Mouse (Mus musculus) small intestine, adult 2 months (tissue): ENCODE results near the gene Eif3i. TPM values are rescaled to one million over a fixed set of nuclear protein-coding genes. Genes with fewer than 3 reads are reported as not detected.

Experiments
- H3K27ac ChIP-seq: fragments of 200-500 bp; 2 replicates; pipeline ENCODE4 v1.5.1; 2012; ENCODE audit warnings: low read depth, low read length, control low read depth, inconsistent platforms; ENCODE audit not compliant: insufficient read depth
- H3K27me3 ChIP-seq: fragments of 200-500 bp; 2 replicates; pipeline ENCODE4 v1.6.1; 2012; ENCODE audit warnings: mild to moderate bottlenecking, moderate library complexity, low read length, inconsistent platforms; ENCODE audit not compliant: control insufficient read depth, insufficient read depth
- H3K36me3 ChIP-seq: fragments of 200-500 bp; 2 replicates; pipeline ENCODE4 v1.6.1; 2012; ENCODE audit warnings: mild to moderate bottlenecking, low read length, control low read depth, inconsistent platforms; ENCODE audit not compliant: control insufficient read depth, insufficient read depth
- H3K4me1 ChIP-seq: fragments of 200-500 bp; 2 replicates; pipeline ENCODE4 v1.6.1; 2012; ENCODE audit warnings: low read length, inconsistent platforms, mixed read lengths; ENCODE audit not compliant: control insufficient read depth, insufficient read depth, insufficient read length
- H3K4me3 ChIP-seq: fragments of 200-500 bp; 2 replicates; pipeline ENCODE4 v1.5.1; 2012; ENCODE audit warnings: low read depth, mild to moderate bottlenecking, control low read depth, inconsistent platforms, low read length, moderate library complexity
- CTCF ChIP-seq: fragments of 200-500 bp; IDR thresholded peaks from 2 replicates; pipeline ENCODE4 v1.5.1; 2012; ENCODE audit warnings: low read depth, mild to moderate bottlenecking, control low read depth, inconsistent platforms, low read length, moderate library complexity, mixed read lengths; ENCODE audit not compliant: insufficient replicate concordance, insufficient read length; ENCODE audit errors: extremely low read depth
- POLR2A ChIP-seq: fragments of 200-500 bp; IDR thresholded peaks from 2 replicates; pipeline ENCODE4 v1.6.1; 2012; ENCODE audit warnings: low read depth, mild to moderate bottlenecking, control low read depth, inconsistent platforms, low read length, moderate library complexity
- WGBS: fragments of 180-500 bp; shearing (Covaris S2); methylation state at CpG from one replicate; pipeline ENCODE4 v1.1.7; 2018; 5-methylcytosine and 5-hydroxymethylcytosine counted together
- polyA plus RNA-seq: library from polyadenylated mRNA; depleted of rRNA; stranded (reverse); fragments of >200 nt; gene quantifications from 2 replicates; pipeline ENCODE4 v1.2.3, GENCODE M21; 2012

The Eif3i gene
- polyA plus RNA-seq, 1 experiment: 202 TPM

GRCm38 (mm10) chr4:129609139-129609631, 8.7 kb upstream of the Eif3i start:
- H3K4me1 ChIP-seq: no peaks in the 10 kb centered on the region
- H3K27ac ChIP-seq: no peak overlapping the region
- TF ChIP-seq CTCF: no peak
- no peak for TF ChIP-seq POLR2A
- H3K27me3 ChIP-seq: no peaks in the 10 kb centered on the region
- WGBS: 73% methylated on average over 12 of the region's 12 CpGs
- H3K4me3 ChIP-seq: no peak overlapping the region
- peaks cover 29% of the 10 kb centered on the region for H3K36me3 ChIP-seq

DNA sequence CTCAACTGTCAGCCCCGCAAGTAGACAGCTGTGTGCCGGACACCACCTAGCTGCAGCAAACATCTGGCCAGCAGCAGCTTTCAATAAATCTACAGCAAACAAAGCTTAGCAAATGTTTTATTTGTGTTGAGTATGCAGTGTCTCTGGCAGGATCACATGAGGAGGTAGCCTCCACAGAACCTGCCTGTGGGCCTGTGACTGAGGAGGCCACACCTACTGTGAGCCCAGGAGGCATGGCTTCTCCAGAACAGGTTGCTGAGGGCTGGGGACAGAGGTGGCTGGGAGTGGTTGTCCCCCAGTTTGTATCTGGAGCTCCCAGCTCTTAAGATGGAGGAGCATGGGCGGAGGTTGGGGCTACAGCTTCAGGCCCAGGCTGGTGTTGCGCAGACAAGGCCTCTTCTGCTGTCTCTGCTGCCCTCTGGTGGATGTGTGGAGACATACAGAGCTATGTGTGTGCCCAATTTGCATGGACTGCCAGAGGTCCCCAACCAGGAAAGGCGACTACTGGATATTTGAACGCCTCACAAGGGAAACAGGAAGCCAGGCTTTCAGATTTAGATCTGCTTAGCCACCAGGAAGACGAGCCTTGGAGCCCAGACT, 8.1 kb upstream of the Eif3i start:
- H3K4me1 ChIP-seq: no peaks in the 10 kb centered on the region
- no peak overlapping the region for H3K27ac ChIP-seq
- no peaks in the 10 kb centered on the region for H3K27me3 ChIP-seq
- TF ChIP-seq CTCF (peak; percentile 88), POLR2A (no peak; the same call in 1 of the 2 replicates)
- peaks cover 33% of the 10 kb centered on the region for H3K36me3 ChIP-seq
- H3K4me3 ChIP-seq: no peak overlapping the region
- WGBS: 33% methylated on average over 7 of the region's 7 CpGs

DNA sequence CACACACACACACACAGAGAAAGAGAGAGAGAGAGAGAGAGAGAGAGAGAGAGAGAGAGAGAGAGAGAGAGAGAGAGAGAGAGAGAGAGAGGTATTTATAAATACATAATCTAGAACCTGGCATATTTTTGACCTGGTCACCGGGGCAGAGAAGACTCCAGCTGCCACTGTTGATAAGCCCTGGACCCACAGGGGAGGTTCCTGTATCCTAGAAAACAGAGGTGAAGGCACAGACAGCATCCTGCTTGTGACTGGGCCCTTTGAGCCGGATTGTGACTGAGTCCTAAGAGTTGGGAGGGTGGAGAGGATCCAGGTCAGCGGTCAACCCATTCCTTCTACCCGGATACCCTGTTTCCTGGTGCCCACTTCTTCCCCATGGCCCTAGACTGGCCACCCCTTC, 11.6 kb downstream of the Eif3i start:
- Histone ChIP-seq H3K27ac (no peak overlapping the region), H3K27me3 (no peaks in the 10 kb centered on the region), H3K36me3 (peaks cover 30% of the 10 kb centered on the region), H3K4me3 (no peak overlapping the region), H3K4me1 (no peaks in the 10 kb centered on the region; the same call in none of the 2 replicates)
- TF ChIP-seq POLR2A (no peak), CTCF (no peak)
- WGBS: 73% methylated on average over 4 of the region's 4 CpGs

DNA sequence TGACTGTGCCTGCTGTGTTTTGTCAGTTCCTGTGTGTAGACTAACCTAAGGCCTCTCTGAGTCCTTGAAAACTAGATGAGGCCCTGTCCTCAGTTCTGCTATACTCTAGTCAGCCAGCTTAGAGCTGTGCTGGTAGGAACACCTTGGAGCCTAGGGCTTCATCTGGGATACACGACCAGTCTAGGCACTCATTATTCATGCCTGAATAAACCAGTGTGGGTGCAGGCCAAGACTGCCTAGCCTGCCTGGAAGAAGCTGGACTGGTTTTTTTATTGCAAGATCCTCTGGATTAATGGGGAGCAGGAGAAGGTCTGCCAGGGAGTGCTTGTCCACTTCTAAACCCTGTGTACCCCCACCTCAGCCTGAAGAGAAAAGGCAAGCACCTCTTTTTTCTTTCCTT, 13.5 kb downstream of the Eif3i start:
- WGBS: 49% methylated on average over 1 of the region's 1 CpGs
- no peak overlapping the region for H3K27ac ChIP-seq
- H3K4me1 ChIP-seq: no peaks in the 10 kb centered on the region; the same call in none of the 2 replicates
- peaks cover 13% of the 10 kb centered on the region for H3K36me3 ChIP-seq
- no peak for TF ChIP-seq POLR2A
- no peaks in the 10 kb centered on the region for H3K27me3 ChIP-seq
- no peak overlapping the region for H3K4me3 ChIP-seq

GRCm38 (mm10) chr4:129585773-129586172, 14.7 kb downstream of the Eif3i start:
- Histone ChIP-seq H3K27ac (no peak overlapping the region), H3K27me3 (no peaks in the 10 kb centered on the region), H3K4me3 (no peak overlapping the region), H3K4me1 (no peaks in the 10 kb centered on the region; the same call in none of the 2 replicates), H3K36me3 (0 out of 2 replicates have a peak, but pooled peaks cover 1% of the 10 kb centered on the region)
- whole genome bisulfite sequencing: 87% methylated on average over 9 of the region's 9 CpGs
- TF ChIP-seq POLR2A: no peak
- TF ChIP-seq CTCF: no peak

- H3K27me3 ChIP-seq: no peaks in the 10 kb centered on the region
- peak overlapping the region; percentile 78 for H3K4me3 ChIP-seq
- TF ChIP-seq POLR2A: no peak
- TF ChIP-seq CTCF: peak; percentile 94
- under 1% methylated on average over 36 of the region's 36 CpGs for WGBS
- peak overlapping the region; percentile 68 for H3K27ac ChIP-seq
- no peaks in the 10 kb centered on the region for H3K36me3 ChIP-seq
- H3K4me1 ChIP-seq: no peaks in the 10 kb centered on the region; the same call in none of the 2 replicates
These were observed 15.4 kb downstream of the Eif3i start for GRCm38 (mm10) chr4:129584884-129585608.

DNA sequence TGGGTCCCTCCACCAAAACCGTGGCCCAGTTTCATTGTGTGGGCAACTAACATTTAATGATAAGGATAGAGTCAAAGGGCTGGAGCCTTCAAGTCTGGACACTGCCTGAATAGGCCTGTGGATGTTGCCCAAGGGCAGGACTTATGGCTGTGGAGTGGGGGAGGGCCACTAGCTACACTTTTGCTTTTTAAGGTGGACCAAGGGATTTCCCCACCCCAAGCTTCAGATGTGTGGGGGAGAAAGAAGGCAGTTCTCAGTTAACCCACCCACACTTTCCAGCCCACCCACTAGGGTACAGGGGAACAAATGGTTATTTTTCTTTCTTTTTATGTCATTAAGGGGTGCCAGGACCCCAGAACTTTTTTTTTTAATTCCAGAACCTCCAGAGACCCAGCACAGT, 16.1 kb downstream of the Eif3i start:
- 74% methylated on average over 1 of the region's 1 CpGs for WGBS
- Histone ChIP-seq H3K36me3 (no peaks in the 10 kb centered on the region), H3K4me1 (no peaks in the 10 kb centered on the region; the same call in none of the 2 replicates), H3K4me3 (no peak overlapping the region), H3K27me3 (no peaks in the 10 kb centered on the region), H3K27ac (no peak overlapping the region)
- TF ChIP-seq CTCF (no peak), POLR2A (no peak)
